Mouse (Mus musculus): ENCODE results near the gene Gm43517. TPM values are rescaled to one million over a fixed set of nuclear protein-coding genes. Genes with fewer than 3 reads are reported as not detected.

Gm43517 gene
- polyA plus RNA-seq, 1 experiment from 2014 or later = 2.2 TPM

DNA sequence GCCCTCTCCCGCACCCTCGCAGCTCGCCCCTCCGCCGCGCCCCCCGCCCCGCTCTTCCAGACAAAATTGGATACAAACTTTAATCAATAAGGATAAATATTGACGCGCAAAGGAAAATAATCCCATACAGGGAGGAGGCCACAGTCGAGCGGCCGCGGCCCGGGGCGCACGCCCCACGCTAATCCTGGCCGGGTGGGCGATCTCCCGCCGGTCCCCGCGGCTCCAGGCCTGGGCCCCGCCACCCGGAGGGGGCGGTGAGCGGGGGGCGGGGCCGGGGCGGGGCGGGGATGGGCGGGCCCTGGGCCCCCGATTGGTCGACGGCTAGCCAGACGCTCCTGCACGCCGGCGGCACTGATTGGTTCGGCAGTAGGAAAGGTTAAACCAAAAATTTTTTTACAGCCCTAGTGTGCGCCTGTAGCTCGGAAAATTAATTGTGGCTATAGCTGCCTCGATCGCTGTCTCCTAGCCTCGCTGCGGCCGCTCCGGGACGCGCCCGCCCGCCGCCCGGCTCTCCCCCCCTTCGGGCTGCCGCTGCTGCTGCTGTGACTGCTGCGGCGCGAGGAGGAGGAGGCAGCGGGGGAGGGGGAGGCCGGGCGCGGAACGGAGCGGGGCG, 1.3 kb upstream of the Gm43517 start:
- H3K27ac ChIP-seq (ENCODE audit: low read depth, low read length) = peak overlapping the region; percentile 100
- WGBS = under 1% methylated on average over 58 of the region's 67 CpGs
- no peaks in the 10 kb centered on the region for H3K4me1 ChIP-seq (ENCODE audit: control insufficient read depth, insufficient read depth, low read length)
- peaks cover 16% of the 10 kb centered on the region for H3K36me3 ChIP-seq (ENCODE audit: control insufficient read depth, insufficient read depth, low read length)
- 0 out of 2 replicates have a peak, but pooled peaks cover 6% of the 10 kb centered on the region for H3K27me3 ChIP-seq (replicated peaks; ENCODE audit: control insufficient read depth, insufficient read depth, low read length)
- H3K9ac ChIP-seq (ENCODE audit: low read length) = peak overlapping the region; percentile 100
- peak overlapping the region; percentile 64 for H3K4me2 ChIP-seq (ENCODE audit: low read length)
- H3K9me3 ChIP-seq (replicated peaks; ENCODE audit: control insufficient read depth, low read length) = no peaks in the 10 kb centered on the region
- peak overlapping the region; percentile 95 for H3K4me3 ChIP-seq (ENCODE audit: low read depth, low read length)
- DNase-seq (ENCODE audit: low spot score) (peak; percentile 98), ATAC-seq (peak; percentile 90)

DNA sequence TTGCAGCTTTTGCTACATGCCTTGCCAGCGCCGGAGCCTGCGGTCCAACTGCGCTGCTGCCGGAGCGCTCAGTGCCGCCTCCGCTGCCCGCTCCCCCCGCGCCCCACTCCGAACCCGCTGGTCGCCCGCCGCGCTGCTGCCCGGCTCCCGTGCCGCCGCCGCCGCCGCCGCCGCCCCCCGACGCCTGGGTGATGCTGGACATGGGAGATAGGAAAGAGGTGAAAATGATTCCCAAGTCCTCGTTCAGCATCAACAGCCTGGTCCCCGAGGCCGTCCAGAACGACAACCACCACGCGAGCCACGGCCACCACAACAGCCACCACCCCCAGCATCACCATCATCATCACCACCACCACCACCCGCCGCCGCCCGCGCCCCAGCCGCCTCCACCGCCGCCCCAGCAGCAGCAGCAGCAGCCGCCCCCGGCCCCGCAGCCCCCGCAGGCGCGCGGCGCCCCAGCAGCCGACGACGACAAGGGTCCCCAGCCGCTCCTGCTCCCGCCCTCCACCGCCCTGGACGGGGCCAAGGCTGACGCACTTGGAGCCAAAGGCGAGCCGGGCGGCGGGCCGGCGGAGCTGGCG, 589 bp upstream of the Gm43517 start:
- H3K4me2 ChIP-seq (ENCODE audit: low read length) = peak overlapping the region; percentile 64
- H3K9ac ChIP-seq (ENCODE audit: low read length) = peak overlapping the region; percentile 100
- ATAC-seq = peak; percentile 18
- H3K27ac ChIP-seq (ENCODE audit: low read depth, low read length) = peak overlapping the region; percentile 100
- no peaks in the 10 kb centered on the region for H3K4me1 ChIP-seq (ENCODE audit: control insufficient read depth, insufficient read depth, low read length)
- peaks cover 16% of the 10 kb centered on the region for H3K36me3 ChIP-seq (ENCODE audit: control insufficient read depth, insufficient read depth, low read length)
- WGBS = 3% methylated on average over 36 of the region's 66 CpGs
- no peaks in the 10 kb centered on the region for H3K9me3 ChIP-seq (replicated peaks; ENCODE audit: control insufficient read depth, low read length)
- DNase-seq (ENCODE audit: low spot score) = peak; percentile 51
- peak overlapping the region; percentile 95 for H3K4me3 ChIP-seq (ENCODE audit: low read depth, low read length)
- 0 out of 2 replicates have a peak, but pooled peaks cover 6% of the 10 kb centered on the region for H3K27me3 ChIP-seq (replicated peaks; ENCODE audit: control insufficient read depth, insufficient read depth, low read length)

DNA sequence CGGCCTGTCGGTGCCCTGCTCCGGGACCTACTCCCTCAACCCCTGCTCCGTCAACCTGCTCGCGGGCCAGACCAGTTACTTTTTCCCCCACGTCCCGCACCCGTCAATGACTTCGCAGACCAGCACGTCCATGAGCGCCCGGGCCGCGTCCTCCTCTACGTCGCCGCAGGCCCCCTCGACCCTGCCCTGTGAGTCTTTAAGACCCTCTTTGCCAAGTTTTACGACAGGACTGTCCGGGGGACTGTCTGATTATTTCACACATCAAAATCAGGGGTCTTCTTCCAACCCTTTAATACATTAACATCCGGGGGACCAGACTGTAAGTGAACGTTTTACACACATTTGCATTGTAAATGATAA, 637 bp downstream of the Gm43517 start:
- Histone ChIP-seq H3K27me3 (replicated peaks; ENCODE audit: control insufficient read depth, insufficient read depth, low read length) (0 out of 2 replicates have a peak, but pooled peaks cover under 1% of the 10 kb centered on the region), H3K9ac (ENCODE audit: low read length) (peak overlapping the region; percentile 100), H3K4me1 (ENCODE audit: control insufficient read depth, insufficient read depth, low read length) (no peaks in the 10 kb centered on the region), H3K4me3 (ENCODE audit: low read depth, low read length) (peak overlapping the region; percentile 95), H3K36me3 (ENCODE audit: control insufficient read depth, insufficient read depth, low read length) (peaks cover 26% of the 10 kb centered on the region), H3K27ac (ENCODE audit: low read depth, low read length) (peak overlapping the region; percentile 100), H3K9me3 (replicated peaks; ENCODE audit: control insufficient read depth, low read length) (no peaks in the 10 kb centered on the region), H3K4me2 (ENCODE audit: low read length) (peak overlapping the region; percentile 20; the same call in 1 of the 2 replicates)
- DNase-seq (ENCODE audit: low spot score) (peak; percentile 52), ATAC-seq (no peak)
- under 1% methylated on average over 23 of the region's 23 CpGs for WGBS

DNA sequence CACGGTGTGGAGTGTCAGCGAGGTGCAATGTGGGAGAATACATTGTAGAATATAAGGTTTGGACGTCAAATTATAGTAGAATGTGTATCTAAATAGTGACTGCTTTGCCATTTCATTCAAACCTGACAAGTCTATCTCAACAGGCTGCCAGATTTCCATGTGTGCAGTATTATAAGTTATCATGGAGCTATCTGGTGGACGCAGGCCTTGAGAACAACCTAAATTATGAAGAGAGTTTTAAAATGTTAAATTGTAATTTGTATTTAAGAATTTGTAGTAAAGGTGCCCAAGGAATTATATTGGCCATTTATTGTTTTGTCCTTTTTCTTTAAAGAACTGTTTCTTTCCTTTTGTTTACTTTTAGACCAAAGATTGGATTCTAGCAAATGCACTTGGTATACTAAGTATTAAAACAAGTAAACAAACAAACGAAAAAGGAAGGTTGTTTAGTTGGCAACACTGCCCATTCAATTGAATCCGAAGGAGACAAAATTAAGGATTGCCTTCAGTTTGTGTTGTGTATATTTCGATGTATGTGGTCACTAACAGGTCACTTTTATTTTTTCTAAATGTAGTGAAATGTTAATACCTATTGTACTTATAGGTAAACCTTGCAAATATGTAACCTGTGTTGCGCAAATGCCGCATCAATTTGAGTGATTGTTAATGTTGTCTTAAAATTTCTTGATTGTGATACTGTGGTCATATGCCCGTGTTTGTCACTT, 1.3 kb downstream of the Gm43517 start:
- no peak for ATAC-seq
- Histone ChIP-seq H3K27ac (ENCODE audit: low read depth, low read length) (peak overlapping the region; percentile 100), H3K9me3 (replicated peaks; ENCODE audit: control insufficient read depth, low read length) (no peaks in the 10 kb centered on the region), H3K27me3 (replicated peaks; ENCODE audit: control insufficient read depth, insufficient read depth, low read length) (no peaks in the 10 kb centered on the region), H3K4me3 (ENCODE audit: low read depth, low read length) (peak overlapping the region; percentile 95), H3K36me3 (ENCODE audit: control insufficient read depth, insufficient read depth, low read length) (peaks cover 28% of the 10 kb centered on the region), H3K9ac (ENCODE audit: low read length) (peak overlapping the region; percentile 100), H3K4me1 (ENCODE audit: control insufficient read depth, insufficient read depth, low read length) (no peaks in the 10 kb centered on the region), H3K4me2 (ENCODE audit: low read length) (peak overlapping the region; percentile 17)
- DNase-seq (ENCODE audit: low spot score) = peak; percentile 54
- 1% methylated on average over 10 of the region's 10 CpGs for WGBS

DNA sequence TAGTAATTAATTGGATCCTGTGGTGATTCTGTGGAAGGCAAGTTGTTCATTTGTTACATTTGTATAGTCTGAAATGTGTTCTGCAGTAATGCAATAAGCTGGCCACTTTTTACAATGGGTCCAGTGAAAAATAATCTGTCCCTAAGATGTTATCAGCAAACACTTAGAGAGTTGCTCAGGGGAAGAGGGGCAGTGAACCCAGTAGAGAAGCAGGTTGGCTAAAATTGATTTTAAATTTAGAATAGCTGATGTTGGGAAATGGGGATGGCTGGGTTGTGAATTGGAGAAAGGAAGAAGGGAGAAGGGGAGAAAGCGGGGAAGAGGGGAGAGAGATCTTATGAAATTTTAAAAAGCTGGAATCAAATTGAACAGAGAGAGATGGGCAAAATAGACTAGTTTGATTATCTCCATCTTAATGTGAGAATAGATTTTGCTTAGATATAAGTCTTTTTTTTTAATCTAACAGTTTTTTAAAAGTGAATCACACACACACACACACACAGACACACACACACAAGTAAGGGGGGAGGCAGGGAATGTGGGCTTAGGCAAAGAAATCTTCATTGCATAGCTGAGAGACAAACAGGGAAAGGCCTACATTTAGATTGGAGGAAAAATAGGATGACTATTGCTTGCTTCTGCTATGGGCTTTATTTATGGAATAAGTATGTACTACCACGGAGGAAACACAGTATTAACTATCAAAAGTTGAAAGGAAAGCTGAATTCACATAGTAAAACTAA, 3.1 kb downstream of the Gm43517 start:
- DNase-seq (ENCODE audit: low spot score) (peak; percentile 78), ATAC-seq (no peak)
- H3K27ac ChIP-seq (ENCODE audit: low read depth, low read length) = peak overlapping the region; percentile 86
- WGBS = 0% methylated on average over 2 of the region's 2 CpGs
- H3K4me2 ChIP-seq (ENCODE audit: low read length) = peak overlapping the region; percentile 50
- H3K9me3 ChIP-seq (replicated peaks; ENCODE audit: control insufficient read depth, low read length) = no peaks in the 10 kb centered on the region
- H3K36me3 ChIP-seq (ENCODE audit: control insufficient read depth, insufficient read depth, low read length) = peaks cover 39% of the 10 kb centered on the region
- H3K4me1 ChIP-seq (ENCODE audit: control insufficient read depth, insufficient read depth, low read length) = no peaks in the 10 kb centered on the region
- no peaks in the 10 kb centered on the region for H3K27me3 ChIP-seq (replicated peaks; ENCODE audit: control insufficient read depth, insufficient read depth, low read length)
- H3K9ac ChIP-seq (ENCODE audit: low read length) = peak overlapping the region; percentile 95
- H3K4me3 ChIP-seq (ENCODE audit: low read depth, low read length) = peak overlapping the region; percentile 59

DNA sequence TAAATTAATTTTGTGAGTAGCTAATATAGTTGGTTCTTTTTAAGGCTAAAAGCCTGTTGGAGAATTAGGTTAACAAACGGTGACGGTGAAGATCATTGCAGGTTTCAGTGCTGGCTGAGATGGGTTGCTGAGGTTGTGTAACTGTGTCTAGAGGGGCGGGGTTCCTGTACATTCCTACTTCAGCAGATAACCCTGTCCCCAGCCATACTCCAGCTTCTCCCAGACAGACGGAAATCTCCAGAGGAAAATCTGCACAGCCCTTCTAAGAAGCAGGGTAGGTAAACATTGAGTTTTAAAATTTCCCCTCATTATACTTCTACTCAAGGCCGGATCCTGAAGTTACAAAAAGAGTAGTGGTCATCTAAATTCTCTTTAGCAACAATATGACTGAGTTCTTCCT, 4.7 kb downstream of the Gm43517 start:
- Histone ChIP-seq H3K27ac (ENCODE audit: low read depth, low read length) (peak overlapping the region; percentile 98), H3K9me3 (replicated peaks; ENCODE audit: control insufficient read depth, low read length) (no peaks in the 10 kb centered on the region), H3K4me1 (ENCODE audit: control insufficient read depth, insufficient read depth, low read length) (no peaks in the 10 kb centered on the region), H3K36me3 (ENCODE audit: control insufficient read depth, insufficient read depth, low read length) (peaks cover 37% of the 10 kb centered on the region), H3K27me3 (replicated peaks; ENCODE audit: control insufficient read depth, insufficient read depth, low read length) (0 out of 2 replicates have a peak, but pooled peaks cover under 1% of the 10 kb centered on the region), H3K9ac (ENCODE audit: low read length) (peak overlapping the region; percentile 96), H3K4me3 (ENCODE audit: low read depth, low read length) (peak overlapping the region; percentile 56), H3K4me2 (ENCODE audit: low read length) (peak overlapping the region; percentile 76)
- ATAC-seq (no peak), DNase-seq (ENCODE audit: low spot score) (peak; percentile 66)
- WGBS = 2% methylated on average over 5 of the region's 5 CpGs

DNA sequence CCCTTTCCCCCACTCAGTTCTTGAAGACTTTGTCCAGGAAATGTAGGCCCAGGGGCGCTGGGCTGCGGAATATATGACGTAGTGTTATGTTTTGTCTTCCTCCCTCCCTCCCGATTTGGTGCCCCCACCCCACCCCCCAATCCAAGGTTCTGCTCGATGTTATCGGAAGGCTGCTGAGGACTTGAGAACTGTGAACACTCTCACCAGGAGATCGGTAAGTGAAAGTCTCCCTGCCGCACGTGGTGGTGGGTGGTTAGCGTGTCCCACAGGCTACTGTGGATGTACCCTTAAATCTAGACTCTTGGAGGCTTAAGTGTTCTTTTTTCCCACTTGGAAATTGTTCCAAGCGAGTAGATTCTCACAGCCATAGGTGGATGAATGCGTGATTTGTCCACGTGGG, 5.3 kb downstream of the Gm43517 start:
- Histone ChIP-seq H3K9ac (ENCODE audit: low read length) (peak overlapping the region; percentile 96), H3K4me2 (ENCODE audit: low read length) (peak overlapping the region; percentile 76), H3K4me1 (ENCODE audit: control insufficient read depth, insufficient read depth, low read length) (no peaks in the 10 kb centered on the region), H3K36me3 (ENCODE audit: control insufficient read depth, insufficient read depth, low read length) (peaks cover 37% of the 10 kb centered on the region), H3K9me3 (replicated peaks; ENCODE audit: control insufficient read depth, low read length) (no peaks in the 10 kb centered on the region), H3K27ac (ENCODE audit: low read depth, low read length) (peak overlapping the region; percentile 98), H3K27me3 (replicated peaks; ENCODE audit: control insufficient read depth, insufficient read depth, low read length) (peaks cover 3% of the 10 kb centered on the region; the same call in 1 of the 2 replicates), H3K4me3 (ENCODE audit: low read depth, low read length) (peak overlapping the region; percentile 56)
- WGBS = under 1% methylated on average over 13 of the region's 13 CpGs
- peak; percentile 80 for DNase-seq (ENCODE audit: low spot score)
- ATAC-seq = peak; percentile 33

DNA sequence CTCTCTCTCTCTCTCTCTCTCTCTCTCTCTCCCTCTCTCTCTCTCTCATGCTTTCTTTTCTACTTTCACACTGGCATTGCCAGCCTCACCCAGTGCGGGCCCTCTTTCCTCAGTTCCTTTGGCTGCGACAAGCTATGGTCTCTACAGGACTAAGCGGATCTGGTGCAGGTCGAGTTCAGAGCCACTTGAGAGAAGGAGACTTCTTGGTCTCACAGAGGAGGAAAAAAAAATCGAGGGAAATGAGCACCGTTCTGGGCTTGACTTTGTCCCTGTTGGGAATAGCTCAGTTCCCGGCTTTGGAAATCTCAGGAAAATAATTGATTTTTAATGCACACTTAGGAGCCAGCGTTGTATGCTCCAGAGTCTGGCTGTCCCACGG, 5.9 kb downstream of the Gm43517 start:
- Histone ChIP-seq H3K4me3 (ENCODE audit: low read depth, low read length) (peak overlapping the region; percentile 56), H3K4me1 (ENCODE audit: control insufficient read depth, insufficient read depth, low read length) (no peaks in the 10 kb centered on the region), H3K36me3 (ENCODE audit: control insufficient read depth, insufficient read depth, low read length) (peaks cover 32% of the 10 kb centered on the region), H3K9me3 (replicated peaks; ENCODE audit: control insufficient read depth, low read length) (no peaks in the 10 kb centered on the region), H3K27me3 (replicated peaks; ENCODE audit: control insufficient read depth, insufficient read depth, low read length) (peaks cover 3% of the 10 kb centered on the region; the same call in 1 of the 2 replicates), H3K9ac (ENCODE audit: low read length) (peak overlapping the region; percentile 96), H3K4me2 (ENCODE audit: low read length) (peak overlapping the region; percentile 76), H3K27ac (ENCODE audit: low read depth, low read length) (peak overlapping the region; percentile 98)
- DNase-seq (ENCODE audit: low spot score) (peak; percentile 58), ATAC-seq (peak; percentile 16; the same call in 1 of the 2 replicates)
- under 1% methylated on average over 9 of the region's 9 CpGs for WGBS
